Mouse (Mus musculus): Measurements from ENCODE around the gene Pds5a.
"Not testable (repeated sequence)": the region's sequence is repeated elsewhere in the genome, so short reads cannot be mapped to it uniquely, and the experiment has no call there.

Gene Pds5a

GRCm38 (mm10) chr5:65697836-65698758 is at the start of gene Pds5a:
Pds5a (minus strand) TSS chr5:65698273.
- DNase-seq (ENCODE audit: low spot score in 2 of 2) = peak; percentile 78 to 85

DNA sequence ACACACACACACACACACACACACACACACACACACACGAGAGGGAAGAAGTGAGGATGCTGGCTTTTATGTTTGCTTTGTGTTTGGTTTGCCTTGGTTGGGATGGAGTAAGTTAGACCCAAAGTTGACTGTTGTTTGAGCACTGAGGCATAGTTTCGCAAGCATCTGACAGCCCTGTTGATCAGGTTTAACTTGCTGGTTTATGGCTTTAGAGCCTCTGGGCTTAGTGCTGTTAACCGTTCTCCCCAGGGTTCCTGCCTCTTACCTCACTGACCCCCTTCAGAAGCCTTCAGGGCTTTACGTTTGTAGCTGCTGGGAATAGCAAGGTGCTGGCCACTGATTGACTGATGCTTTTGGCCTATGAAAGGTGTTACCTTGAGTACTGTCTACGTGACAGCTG is 48.8 kb upstream of the Pds5a start:
- DNase-seq (ENCODE audit: low spot score in 2 of 2) = no peak

DNA sequence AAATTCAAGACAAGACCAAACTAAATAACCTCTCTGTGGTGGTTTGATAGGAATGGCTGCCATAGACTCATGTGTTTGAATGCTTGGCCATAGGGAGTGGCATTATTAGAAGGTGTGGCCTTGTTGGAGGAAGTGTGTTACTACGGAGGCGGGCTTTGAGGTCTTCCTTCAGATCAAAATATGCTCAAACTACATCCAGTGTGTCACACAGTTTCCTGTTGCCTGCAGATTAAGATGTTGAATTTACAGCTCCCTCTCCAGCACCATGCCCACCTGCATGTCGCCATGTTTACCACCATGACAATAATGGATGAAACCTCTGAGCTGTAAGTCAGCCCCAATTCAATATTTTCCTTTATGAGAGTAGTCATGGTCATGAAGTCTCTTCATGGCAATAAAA is 41.3 kb upstream of the Pds5a start:
- DNase-seq (ENCODE audit: low spot score in 2 of 2) = no peak

DNA sequence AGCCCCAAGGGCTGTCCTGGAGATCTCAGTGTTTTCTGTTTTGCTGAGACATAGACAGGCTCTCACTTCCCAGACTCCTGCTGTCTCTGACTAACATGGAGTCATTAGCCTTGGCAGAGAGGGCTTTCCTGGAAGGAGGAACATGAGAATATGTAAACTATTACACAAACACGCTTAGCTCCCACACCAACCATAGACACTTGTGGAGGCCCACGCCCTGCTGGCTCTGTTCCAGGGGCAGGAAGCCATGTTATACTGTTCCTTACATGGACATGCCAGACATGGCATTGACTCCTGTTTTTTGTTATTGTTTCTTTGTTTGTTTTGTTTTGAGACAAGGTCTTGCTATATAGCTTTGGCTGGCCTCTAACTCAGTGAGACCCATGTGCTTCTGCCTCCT is 37.5 kb upstream of the Pds5a start:
- DNase-seq (ENCODE audit: low spot score in 2 of 2) = no peak

- no peak for DNase-seq (ENCODE audit: low spot score in 2 of 2)
Observed at GRCm38 (mm10) chr5:65731173-65732007, 33.3 kb upstream of the Pds5a start.

DNA sequence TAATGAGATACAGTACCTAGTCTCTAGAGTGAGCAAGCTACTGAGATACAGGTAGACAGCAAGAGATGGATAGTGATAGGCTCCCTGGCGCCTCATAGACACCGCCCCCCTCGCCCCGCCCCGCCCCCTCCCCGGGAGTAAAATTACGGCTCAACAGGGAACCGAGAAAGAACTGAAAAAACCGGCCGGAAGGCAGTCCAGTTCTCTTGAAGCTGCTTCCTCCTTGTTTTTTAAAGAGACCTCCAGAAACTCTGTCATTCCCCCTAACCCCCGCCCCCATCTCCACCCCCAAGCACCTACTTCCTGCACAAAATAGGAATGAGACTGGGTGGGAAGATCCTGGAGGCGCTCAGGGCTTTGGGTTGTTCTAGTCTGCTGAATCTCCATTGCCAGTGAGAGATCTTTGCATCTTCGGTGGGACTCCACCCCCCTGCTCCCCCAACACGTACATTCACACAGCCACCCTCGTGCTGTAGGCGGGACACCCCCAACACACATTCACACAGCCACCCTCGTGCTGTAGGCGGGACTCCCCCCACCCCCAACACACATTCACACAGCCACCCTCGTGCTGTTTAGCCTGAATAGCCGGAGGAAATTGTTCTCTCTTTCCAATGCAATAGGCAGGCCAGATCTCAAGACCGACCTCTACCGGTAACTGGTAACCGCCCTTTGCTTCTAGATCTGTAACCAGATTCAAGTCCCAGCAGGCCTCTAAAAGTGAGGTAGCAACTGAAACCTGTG is 26.4 kb upstream of the Pds5a start:
- DNase-seq (ENCODE audit: low spot score in 2 of 2) = peak; percentile 51 to 53

- no peak for DNase-seq (ENCODE audit: low spot score in 2 of 2)
Observed at GRCm38 (mm10) chr5:65718368-65718767, 20.3 kb upstream of the Pds5a start.

- DNase-seq (ENCODE audit: low spot score in 2 of 2) = not testable (repeated sequence)
Observed at GRCm38 (mm10) chr5:65717903-65718211, 19.8 kb upstream of the Pds5a start.

DNA sequence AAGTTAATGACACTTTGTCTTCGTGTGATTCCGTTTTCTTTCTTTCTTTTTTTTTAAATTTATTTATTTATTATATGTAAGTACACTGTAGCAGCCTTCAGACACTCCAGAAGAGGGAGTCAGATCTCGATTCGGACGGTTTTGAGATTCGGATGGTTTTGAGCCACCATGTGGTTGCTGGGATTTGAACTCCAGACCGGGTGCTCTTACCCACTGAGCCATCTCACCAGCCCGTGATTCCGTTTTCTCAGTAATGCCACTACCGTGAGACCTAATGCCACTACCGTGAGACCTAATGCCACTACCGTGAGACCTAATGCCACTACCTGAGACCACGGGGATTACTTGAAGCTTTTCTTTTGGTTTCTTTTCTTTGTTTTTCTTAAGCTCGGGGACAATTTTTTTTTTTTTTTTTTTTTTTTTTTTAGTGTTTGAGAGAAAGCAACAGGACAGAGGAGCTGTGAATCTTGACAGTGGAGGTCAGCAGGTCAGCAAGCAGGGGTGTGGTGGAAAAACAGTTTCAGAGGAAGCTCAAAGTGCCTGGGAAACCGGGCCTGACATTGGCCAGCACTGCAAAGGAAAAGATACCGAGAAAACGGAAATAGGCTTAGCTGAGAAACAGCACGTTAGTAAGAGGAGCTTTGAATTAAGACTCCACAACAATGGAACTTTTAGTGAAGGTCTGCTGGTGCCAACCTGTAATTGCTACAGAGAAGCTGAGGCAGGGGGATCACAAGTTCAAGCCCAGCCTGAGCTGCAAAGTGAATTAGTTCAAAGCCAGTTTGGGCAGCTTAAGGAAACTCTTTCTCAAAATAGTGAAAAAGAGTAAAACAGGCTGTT is 19.2 kb upstream of the Pds5a start:
- no peak for DNase-seq (ENCODE audit: low spot score in 2 of 2)

DNA sequence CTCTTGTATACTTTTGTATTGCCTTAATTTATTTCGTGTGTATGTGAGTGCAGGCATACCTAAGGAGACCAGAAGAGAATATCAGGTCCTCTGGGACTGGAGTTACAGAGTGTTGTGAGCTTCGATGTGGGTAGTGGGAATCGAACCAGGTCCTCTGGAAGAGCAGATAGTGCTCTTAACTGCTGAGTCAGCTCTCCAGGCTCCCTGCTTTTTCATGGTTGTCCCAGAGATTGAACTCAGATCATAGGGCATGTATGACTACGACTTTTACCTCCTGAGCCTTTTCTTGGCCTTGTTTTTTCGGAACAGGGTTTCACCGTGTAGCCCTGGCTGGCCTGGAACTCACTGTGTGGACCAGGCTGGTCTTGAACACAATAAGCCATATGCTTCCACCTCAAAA is 17.0 kb upstream of the Pds5a start:
- DNase-seq (ENCODE audit: low spot score in 2 of 2) = no peak

DNA sequence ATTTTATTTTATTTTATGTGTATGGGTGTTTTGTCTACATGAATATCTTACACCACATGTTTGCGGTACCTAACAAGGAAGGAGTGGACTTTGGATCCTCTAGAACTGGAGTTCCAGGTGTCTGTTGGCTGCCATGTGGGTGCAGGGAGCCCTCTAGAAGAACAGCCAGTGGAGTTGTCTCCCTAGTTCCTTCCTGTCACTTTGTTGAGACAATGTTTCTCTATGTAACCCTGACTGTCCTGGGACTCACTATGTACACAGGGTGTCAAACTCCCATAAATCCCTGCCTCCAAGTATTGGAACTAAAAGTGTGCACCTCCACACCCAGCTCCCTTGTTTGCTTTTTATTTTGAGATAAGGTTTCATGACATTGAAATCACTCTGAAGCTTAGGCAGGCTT is 13.4 kb upstream of the Pds5a start:
- DNase-seq (ENCODE audit: low spot score in 2 of 2) = no peak

DNA sequence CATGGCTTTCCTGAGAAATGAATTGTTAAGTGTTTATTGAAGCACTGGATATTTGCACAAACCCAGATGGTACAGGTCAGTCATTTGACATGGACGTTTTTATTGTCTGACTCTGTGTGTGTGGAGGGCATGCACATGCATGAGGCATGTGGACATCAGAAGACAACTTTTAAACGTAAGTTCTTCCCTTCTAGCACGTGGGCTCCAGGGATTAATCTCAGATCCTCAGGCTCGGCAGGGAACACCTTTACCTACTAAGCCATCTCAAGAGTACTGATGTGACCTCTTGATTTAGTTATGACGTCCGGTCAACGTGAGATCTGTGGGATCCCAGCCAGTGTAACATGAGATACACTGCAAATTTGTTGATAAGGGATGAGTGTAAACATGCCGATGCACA is 12.2 kb upstream of the Pds5a start:
- DNase-seq (ENCODE audit: low spot score in 2 of 2) = no peak

DNA sequence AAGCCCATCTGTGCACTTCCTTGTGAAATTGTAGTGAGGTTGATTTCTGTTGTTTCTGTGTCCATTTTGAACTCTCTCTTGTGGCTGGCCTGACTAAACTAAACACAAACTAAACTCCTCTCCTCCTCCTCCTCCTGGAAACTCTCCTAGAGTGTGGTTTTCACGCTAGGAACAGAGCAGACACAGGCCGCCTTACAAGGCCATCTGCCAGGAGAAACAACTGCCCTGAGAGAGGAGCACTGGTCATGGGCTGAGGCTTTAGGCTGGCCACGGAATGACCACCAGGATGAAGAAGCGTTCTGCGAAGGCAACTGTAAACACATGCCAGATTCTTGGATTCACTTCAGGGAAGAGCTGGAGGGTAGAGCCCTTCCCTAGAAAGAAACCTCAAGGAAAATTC is 8.9 kb upstream of the Pds5a start:
- DNase-seq (ENCODE audit: low spot score in 2 of 2) = no peak

DNA sequence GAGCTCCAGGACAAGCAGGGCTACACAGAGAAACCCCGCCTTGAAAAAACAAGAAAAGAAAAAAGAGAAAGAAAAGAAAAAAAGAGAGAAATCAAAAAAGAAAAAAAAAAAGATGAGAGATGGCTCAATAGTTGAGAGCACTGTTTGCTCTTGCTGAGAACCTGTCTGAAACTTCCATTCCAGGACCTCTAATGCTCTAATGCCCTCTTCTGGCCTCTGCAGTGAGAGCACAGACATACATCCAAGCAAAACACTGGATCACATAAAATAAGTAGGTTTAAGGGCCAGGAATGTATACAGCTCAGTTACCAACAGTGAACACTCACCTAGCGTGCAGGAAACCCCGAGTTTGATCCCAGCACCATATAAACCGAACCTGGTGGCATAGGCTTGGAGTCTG is 8.1 kb upstream of the Pds5a start:
- DNase-seq (ENCODE audit: low spot score in 2 of 2) = no peak

DNA sequence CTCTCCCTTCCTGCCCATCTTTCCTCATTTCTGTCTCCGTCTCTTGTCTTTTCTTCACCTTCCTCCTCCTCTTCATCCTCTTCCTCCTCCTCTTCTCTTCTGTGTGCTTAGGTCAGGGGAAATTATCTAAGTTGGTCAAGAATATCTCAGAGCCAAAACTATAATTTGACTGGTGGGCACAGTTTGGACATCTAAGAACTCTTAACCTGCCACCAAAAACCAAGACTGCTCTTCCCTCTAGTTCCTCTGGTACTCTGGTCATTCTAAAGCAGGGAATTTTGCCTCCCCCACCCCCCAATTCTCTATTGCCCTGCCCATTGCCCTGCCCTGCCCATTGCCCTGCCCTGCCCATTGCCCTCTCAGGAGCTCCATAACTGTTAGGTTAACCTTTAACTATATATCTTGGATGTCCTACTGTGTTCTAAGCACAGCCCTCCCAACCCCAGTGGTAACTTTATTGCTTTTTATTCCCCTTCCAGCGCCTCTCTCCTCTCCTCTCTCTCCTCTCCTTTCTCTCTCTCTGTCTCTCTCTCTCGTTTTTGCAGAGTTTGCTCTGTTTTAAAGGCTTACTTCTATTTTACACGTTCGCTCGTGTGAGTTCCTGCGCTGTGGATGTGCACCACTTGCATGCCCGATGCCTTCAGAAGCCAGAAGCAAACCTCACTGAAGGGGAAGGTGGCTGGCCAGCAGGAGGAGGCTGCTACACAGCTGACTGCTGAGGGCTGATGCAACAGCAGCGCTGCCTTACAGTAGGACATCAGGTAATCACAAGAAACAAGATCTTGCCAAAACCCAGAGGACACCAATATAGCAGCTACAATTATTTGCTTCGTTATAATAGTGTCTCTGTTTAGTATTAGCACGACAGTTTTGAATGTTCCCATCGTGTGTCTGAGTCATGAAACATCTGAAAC is 6.9 kb upstream of the Pds5a start:
- DNase-seq (ENCODE audit: low spot score in 2 of 2) = no peak

GRCm38 (mm10) chr5:65703261-65703660 is 5.2 kb upstream of the Pds5a start:
- no peak for DNase-seq (ENCODE audit: low spot score in 2 of 2)

GRCm38 (mm10) chr5:65700102-65700501 is 2.0 kb upstream of the Pds5a start:
- DNase-seq (ENCODE audit: low spot score in 2 of 2) = no peak

DNA sequence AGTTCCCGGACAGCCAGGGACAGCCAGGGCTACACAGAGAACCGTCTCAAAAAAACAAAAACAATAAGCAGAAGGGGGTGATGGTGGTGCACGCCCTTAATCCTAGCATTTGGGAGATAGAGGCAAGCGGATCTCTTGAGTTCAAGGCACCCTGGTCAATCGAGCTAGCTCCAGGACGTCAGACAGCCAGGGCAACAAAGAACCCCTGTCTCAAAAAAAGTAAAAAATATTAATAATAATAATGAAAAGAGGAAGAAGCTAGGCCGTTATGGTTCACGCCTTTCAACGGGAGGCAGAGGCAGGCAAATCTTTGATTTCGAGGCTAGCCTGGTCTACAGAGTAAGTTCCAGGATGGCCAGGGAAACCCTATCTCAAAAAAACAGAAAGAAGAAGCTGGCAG is 1.1 kb upstream of the Pds5a start:
- no peak for DNase-seq (ENCODE audit: low spot score in 2 of 2)

DNA sequence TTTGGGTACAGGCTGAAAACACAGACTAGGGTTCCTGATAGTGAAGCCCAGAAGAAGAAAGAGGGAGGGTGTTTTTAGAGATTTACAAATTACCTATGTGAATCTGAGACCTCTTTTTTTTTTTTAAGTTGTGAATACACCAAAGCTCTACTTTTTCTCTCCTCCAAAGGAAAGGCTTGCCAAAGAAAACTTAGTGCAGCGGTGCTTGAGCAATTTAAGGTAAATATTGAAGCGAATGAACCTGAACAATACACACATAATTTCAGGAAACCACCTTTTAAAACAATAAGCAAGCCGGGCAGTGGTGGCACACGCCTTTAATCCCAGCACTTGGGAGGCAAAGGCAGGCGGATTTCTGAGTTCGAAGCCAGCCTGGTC is 675 bp upstream of the Pds5a start:
- no peak for DNase-seq (ENCODE audit: low spot score in 2 of 2)

- DNase-seq (ENCODE audit: low spot score in 2 of 2) = peak; percentile 46 to 59
Observed at GRCm38 (mm10) chr5:65697486-65697835, 612 bp downstream of the Pds5a start.
